Mouse (Mus musculus) heart, postnatal 14 days (tissue): ENCODE data around the gene Dcbld2. TPM values are rescaled to one million over a fixed set of nuclear protein-coding genes. Genes with fewer than 3 reads are reported as not detected.

Source experiments
- DNase-seq, 2 experiments: peaks; one replicate each; pipeline ENCODE4 v3.0.0; 2021 to 2022
- intact Hi-C: fragments of 180-260 bp; cut with DNase I; formaldehyde crosslinking; loops from one replicate; pipeline ENCODE4 v1.15.1; 2025
- long read RNA-seq, 2 experiments: library from polyadenylated mRNA; stranded (forward); transcript quantifications; one replicate each; pipeline ENCODE4 v2.0.0; 2021
- total RNA-seq, 2 experiments: library from RNA; stranded (reverse); gene quantifications; 2 replicates each; pipeline ENCODE4 v1.2.3; 2021

The Dcbld2 gene
- total RNA-seq = 10 to 100 TPM; 21.7 to 23.5 TPM
- long read RNA-seq, experiment 1, full-length matches to known transcripts = 4 of 14 reads
- long read RNA-seq, experiment 1, partial matches to known transcripts = 1 of 14 reads
- long read RNA-seq, experiment 1, other reads (novel, unspliced or antisense) = 9 of 14 reads
- long read RNA-seq, experiment 2, full-length matches to known transcripts = 8 of 24 reads
- long read RNA-seq, experiment 2, partial matches to known transcripts = 1 of 24 reads
- long read RNA-seq, experiment 2, other reads (novel, unspliced or antisense) = 15 of 24 reads

- DNase-seq = peak; percentile 95 to 97
- intact Hi-C loops = loop anchor here (10.0 kb wide), 1 partner anchor 103 kb away; no protein-coding TSS in a partner anchor
Observed at GRCm38 (mm10) chr16:58408062-58408486, at the start of gene Dcbld2. TSS of gene Dcbld2 (plus strand) at chr16:58408443.

DNA sequence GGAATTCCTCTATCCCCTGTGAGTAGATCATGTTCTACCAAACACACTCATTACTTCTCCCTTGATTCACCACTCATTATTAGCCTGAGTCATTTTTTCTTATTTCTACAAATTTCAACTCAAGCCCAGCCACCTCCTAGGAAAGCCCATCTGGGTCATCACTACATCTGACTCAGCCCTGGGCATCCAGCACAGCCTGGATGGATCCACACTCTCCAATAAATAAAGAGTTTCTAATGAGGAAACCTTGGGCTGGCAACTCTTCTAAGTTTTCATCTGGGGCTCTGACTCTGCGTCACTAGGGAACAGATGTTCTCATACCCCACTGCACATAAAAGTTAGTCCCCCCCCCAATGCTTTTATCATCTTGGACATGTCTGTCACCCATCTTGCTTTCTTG lies 31.1 kb upstream of the Dcbld2 start:
- intact Hi-C loops = no loop called here

DNA sequence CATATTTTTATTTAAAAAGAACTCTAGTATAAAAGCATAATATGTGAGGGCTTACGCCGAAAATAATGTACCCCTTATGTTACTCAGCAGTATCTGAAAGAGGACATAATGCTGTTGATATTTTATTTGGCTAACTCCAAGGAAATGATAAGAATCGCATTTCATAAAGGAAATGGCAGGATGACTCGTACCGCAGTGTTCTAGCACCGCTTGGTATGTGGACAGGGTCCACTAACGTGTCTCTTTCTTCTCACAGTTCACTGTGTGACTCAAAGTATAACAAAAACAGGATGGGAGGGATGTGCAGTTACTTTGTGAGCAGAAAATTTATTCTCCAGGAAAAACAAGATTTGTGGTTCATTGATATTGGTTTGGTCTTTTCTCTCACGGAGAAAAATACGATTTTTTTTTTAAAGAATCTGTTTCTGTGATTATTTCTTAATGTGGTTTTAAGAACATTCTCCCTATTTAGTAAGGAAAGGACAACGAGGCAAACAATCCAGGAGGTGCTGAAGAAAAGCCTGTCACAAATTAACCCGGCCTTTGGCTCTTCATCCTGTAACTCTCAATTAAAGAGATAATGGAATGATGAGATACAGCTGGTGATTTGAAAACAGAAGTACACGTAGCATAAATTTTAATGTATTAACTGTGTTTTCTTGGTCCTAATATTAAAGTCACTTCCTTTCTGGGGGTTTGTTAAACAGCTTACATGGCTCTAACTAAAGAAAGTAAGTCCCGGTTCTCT lies 30.3 kb upstream of the Dcbld2 start:
- intact Hi-C loops = no loop called here
- DNase-seq = no peak

More for the DNA sequence above, 31.1 kb upstream of the Dcbld2 start:
- no peak for DNase-seq

GRCm38 (mm10) chr16:58386241-58386757 lies 21.9 kb upstream of the Dcbld2 start:
- intact Hi-C loops = no loop called here
- no peak for DNase-seq

- intact Hi-C loops = no loop called here
- DNase-seq = no peak
Observed at GRCm38 (mm10) chr16:58389143-58389755, 19.0 kb upstream of the Dcbld2 start.

DNA sequence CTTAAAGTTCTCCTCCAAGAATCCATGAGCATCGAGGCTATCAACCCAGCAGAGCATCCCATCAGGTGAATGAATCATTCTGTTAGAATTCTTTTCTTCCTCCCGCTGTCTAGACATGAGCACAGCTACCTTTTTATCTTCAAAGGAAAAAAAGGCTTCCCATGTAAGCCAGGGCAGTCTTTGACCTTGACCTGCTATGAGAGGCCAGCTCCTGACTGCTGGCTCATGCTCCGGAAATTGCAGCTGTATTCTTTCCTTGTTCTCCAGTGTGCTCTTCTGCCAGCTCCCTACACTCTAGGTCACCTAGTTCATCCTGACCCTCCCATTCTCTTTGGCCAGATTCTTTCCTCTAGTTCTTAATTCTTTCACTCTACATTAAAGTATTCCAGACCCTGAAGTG lies 15.2 kb upstream of the Dcbld2 start:
- intact Hi-C loops = no loop called here
- DNase-seq = no peak

GRCm38 (mm10) chr16:58394156-58394555 lies 14.1 kb upstream of the Dcbld2 start:
- intact Hi-C loops = no loop called here

DNA sequence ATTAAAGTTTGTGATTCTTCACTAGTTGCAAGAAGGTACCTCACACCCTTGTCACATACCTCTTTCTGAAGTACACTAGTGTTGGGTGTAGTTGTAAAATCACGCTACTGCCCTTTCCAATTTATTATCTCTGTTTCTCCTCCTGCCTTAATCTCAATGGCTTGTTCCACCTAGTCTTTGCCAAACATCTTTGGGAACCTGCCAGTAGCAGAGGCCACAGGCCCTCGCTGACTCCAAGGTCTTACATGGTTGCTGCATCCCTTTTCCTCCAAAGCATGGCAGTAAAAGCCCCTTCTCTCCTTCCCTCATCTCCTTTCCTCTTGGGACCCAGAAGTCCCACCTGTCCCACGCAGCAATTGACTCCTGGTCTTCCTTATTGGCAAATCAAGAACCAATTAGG lies 9.6 kb upstream of the Dcbld2 start:
- intact Hi-C loops = no loop called here
- DNase-seq = no peak

More at GRCm38 (mm10) chr16:58394156-58394555, 14.1 kb upstream of the Dcbld2 start:
- no peak for DNase-seq

- no peak for DNase-seq
- intact Hi-C loops = loop anchor here (10.0 kb wide), 1 partner anchor 96 kb away; no protein-coding TSS in a partner anchor
Observed at GRCm38 (mm10) chr16:58401079-58401478, 7.2 kb upstream of the Dcbld2 start.

DNA sequence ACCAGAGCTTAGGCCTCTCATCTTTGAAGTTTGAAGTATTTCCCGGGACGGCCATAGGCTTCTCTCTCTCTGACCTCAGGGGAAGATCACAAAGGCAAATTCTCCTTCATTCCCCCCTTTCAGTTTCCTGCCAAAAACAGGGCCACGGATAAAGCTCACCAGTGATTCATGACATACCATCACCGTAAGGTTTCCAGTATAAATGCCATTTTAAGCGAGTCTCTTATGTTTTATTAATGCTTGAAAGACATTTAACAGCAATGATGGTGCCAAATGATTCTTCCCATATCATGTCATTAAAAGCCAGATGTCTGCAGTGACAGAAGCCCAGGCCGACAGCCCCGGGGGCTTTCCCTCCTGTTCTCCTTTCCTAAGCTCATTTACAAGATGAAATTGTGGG lies 3.6 kb upstream of the Dcbld2 start:
- DNase-seq = no peak
- intact Hi-C loops = loop anchor here (10.0 kb wide), 1 partner anchor 100 kb away; no protein-coding TSS in a partner anchor

DNA sequence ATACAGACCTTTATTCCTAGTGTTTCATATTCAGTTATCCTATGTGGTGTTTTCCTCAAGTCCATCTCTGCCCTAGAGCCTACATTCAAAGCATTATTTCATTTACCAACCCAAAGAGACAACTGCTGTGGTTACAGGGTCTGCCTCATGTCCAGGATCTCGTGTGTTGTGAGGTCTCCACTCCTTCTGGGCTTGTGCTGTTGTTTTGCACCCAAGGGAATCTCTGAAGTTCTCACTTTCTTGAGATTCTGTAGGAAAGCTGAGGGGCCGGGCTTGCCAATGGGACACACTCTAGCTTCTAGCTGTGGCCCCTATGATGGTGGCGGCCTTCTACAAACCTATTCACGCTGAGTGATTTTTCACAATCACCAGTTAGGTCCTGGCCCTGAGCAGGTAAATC lies 3.0 kb upstream of the Dcbld2 start:
- intact Hi-C loops = loop anchor here (10.0 kb wide), 1 partner anchor 100 kb away; no protein-coding TSS in a partner anchor
- DNase-seq = no peak

DNA sequence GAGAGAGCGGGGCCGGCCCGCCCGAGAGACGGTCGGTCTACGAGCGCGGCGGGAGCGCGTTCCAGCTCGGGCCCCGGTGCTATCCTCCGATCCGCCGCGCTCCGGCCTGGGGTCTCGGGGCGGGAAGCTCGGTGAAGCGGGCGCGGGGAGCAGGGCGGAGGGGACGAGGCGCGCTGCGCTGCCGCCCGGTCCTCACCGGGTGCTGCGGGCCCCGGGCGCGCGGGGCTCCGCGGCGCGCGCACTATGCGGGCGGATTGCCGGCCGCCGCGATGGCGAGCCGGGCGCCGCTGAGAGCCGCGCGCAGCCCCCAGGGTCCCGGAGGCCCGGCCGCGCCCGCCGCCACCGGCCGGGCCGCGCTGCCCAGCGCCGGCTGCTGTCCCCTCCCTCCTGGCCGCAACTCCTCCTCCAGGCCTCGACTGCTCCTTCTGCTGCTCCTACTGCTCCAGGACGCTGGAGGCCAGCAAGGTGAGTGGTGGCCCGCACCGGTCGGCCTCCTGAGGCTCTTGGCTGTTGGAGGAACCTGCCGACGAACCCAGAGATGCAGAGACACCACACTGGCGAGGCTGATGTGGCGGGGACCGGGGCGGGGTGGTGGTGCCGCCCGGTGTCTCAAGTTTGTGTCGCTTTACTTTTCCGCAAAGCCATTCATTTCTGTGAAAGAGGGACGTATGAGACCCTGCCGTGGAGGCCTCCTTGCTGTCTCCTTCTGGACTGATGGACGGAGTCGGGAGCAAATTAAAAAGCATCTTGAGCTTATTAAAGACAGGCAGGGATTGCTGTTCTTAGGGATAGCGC lies 441 bp downstream of the Dcbld2 start:
- DNase-seq = peak in 1 of 2 experiments; percentile 45
- intact Hi-C loops = loop anchor here (10.0 kb wide), 1 partner anchor 104 kb away; no protein-coding TSS in a partner anchor

DNA sequence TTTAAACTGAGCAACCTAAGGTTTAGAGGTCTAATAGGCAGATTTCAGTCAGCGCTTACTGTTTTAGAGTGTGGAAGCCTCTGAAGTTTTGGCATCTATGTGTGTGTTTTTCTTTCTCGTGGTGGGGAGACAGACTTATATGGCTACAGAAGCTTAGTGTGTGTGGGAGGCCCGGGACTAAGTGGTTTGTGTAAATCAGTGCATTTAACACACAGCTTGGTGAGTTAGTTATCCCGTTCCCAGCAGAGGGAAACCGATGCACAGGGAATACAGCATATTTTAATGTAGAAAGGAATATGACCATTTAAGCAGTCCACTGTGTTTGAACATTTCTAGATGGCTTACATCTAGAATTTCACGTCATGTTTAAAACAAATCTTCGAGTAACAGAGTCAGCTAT lies 1.6 kb downstream of the Dcbld2 start:
- intact Hi-C loops = loop anchor here (10.0 kb wide), 1 partner anchor 105 kb away; no protein-coding TSS in a partner anchor
- no peak for DNase-seq

DNA sequence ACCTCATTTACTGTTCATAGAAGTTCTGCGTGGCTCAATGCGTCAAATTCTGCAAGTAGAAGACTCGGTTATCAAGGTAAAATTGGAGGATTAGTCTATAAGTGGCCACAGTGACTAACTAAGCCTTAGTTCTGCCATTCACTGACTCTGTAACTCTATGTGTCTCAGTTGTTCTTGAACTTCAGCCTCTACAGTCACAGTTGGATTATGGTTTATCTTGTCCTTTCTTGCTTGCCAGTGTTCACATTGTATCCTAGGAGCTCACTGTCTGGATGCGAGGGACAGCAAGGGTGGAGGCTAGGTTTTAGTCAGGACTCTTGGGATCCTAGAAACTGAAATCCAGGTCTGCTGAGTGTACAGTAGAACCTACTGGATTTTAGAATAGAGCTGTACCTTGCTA lies 6.6 kb downstream of the Dcbld2 start:
- intact Hi-C loops = no loop called here
- DNase-seq = no peak

GRCm38 (mm10) chr16:58415500-58415899 lies 7.3 kb downstream of the Dcbld2 start:
- DNase-seq = no peak
- intact Hi-C loops = no loop called here

DNA sequence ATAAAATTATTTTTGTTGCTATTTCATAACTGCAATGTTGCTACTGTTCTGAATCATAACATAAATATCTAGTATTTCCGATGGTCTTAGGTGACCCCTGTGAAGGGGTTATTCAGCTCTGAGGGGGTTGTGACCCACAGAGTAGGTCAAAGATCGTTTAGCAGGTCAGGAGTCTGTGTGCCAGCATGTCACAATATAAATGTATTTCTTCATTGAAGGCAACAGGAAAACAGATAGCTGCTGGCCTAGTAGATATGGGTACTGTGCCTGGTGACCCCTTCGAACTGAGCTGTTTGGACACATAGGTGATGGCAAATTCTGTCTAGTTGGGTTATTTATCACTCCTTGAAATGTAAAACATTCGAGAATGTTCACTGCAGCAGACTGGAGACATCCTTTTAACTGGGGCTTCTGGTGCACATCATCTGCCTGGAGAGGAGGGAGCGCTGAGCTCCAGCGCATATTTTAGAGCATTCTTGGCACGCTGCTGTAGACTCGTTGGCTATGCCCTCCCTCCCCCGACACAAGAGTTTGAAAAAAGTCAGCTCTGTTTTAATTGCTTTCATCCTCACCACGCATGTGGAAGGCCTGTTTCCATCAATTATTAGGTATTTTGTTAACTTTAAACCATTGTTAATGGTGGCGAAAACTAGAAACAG lies 13.6 kb downstream of the Dcbld2 start:
- DNase-seq = peak in 1 of 2 experiments; percentile 55
- intact Hi-C loops = no loop called here

DNA sequence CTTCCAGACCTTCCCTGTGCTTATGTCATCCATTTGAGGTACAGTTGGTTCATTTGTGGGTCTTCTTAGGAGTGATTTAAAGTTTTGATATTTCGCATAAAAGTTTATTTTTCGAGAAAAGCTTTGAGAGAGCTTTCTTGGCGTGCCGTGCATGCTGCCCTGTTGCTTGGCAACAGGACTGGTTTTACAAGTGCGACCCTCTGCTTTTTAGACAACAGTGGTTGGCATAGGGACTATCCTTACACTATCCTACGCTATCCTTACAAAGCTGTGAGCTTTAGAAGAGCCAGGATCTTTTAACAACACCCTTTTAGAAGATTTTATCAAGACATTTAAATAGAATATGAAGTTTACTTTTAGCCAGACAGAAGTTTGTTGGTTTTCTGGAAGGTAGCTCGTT lies 22.0 kb downstream of the Dcbld2 start:
- intact Hi-C loops = no loop called here
- no peak for DNase-seq

GRCm38 (mm10) chr16:58432384-58432783 lies 24.1 kb downstream of the Dcbld2 start:
- no peak for DNase-seq
- intact Hi-C loops = no loop called here

DNA sequence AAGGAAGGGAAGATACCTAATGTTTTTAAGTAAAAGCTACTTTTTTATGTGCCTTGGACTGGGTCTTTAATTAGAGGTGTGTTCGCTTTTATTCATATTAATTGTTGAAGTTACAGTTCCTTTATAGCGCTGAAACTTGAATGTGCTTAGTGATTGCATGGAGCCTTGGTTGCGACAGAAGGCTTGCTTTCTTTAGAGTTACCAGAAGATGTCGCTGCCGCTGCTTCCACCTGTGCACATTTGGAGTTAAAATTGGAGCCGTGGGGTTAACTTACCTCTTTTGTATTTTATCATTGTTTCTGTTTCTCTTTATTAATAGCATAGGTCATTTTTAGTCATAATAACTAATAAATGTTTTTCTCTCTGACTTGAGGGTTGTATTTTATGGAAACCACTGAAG lies 36.5 kb downstream of the Dcbld2 start:
- no peak for DNase-seq
- intact Hi-C loops = no loop called here
